Mouse (Mus musculus) forebrain, embryonic 16.5 days (tissue): Measurements from ENCODE around the gene Mrpl27. TPM values are rescaled to one million over a fixed set of nuclear protein-coding genes. Genes with fewer than 3 reads are reported as not detected.

Experiments
- ATAC-seq: fragments of 200-750 bp; cut with Nextera tagmentation; 2 replicates; pipeline ENCODE4 v1.8.0; 2017; ENCODE audit warnings: mild to moderate bottlenecking, moderate library complexity
- H3K27ac ChIP-seq: fragments of 300-500 bp; sonication (generic); 2 replicates; pipeline ENCODE4 v1.5.1; 2014; ENCODE audit warnings: low read length, control low read depth
- H3K27me3 ChIP-seq: fragments of 300-500 bp; sonication (generic); replicated peaks from 2 replicates; pipeline ENCODE4 v1.6.1; 2014; ENCODE audit warnings: low read length; ENCODE audit not compliant: control insufficient read depth, insufficient read depth
- H3K36me3 ChIP-seq: fragments of 300-500 bp; sonication (generic); 2 replicates; pipeline ENCODE4 v1.6.1; 2014; ENCODE audit not compliant: control insufficient read depth, insufficient read depth
- H3K4me1 ChIP-seq: fragments of 300-500 bp; sonication (generic); replicated peaks from 2 replicates; pipeline ENCODE4 v1.6.1; 2014; ENCODE audit warnings: low read length; ENCODE audit not compliant: control insufficient read depth, insufficient read depth
- H3K4me2 ChIP-seq: fragments of 300-500 bp; sonication (generic); 2 replicates; pipeline ENCODE4 v1.6.1; 2014; ENCODE audit warnings: mild to moderate bottlenecking, low read length, control low read depth
- H3K4me3 ChIP-seq: fragments of 300-500 bp; sonication (generic); replicated peaks from 2 replicates; pipeline ENCODE4 v1.5.1; 2014; ENCODE audit warnings: mild to moderate bottlenecking, low read length, control low read depth
- H3K9ac ChIP-seq: fragments of 300-500 bp; sonication (generic); replicated peaks from 2 replicates; pipeline ENCODE4 v1.6.1; 2014; ENCODE audit warnings: low read depth, low read length, control low read depth
- H3K9me3 ChIP-seq: fragments of 300-500 bp; sonication (generic); 2 replicates; pipeline ENCODE4 v1.6.1; 2016; ENCODE audit warnings: low read length; ENCODE audit not compliant: control insufficient read depth
- WGBS: fragments of 180-500 bp; shearing (Covaris S2); extraction: QIAGEN DNeasy Blood & Tissue Kit; methylation state at CpG from one replicate; pipeline ENCODE4 v1.1.7; 2014; 5-methylcytosine and 5-hydroxymethylcytosine counted together
- polyA plus RNA-seq: library from polyadenylated mRNA; unstranded; fragments of >200 nt; fragmentation: Nextera tagmentation; extraction: Ambion mirVana; gene quantifications from 2 replicates; pipeline ENCODE4 v1.2.1, GENCODE M21; 2015

Mrpl27 gene
- polyA plus RNA-seq, 1 experiment from 2014 or later, result 114 TPM

DNA sequence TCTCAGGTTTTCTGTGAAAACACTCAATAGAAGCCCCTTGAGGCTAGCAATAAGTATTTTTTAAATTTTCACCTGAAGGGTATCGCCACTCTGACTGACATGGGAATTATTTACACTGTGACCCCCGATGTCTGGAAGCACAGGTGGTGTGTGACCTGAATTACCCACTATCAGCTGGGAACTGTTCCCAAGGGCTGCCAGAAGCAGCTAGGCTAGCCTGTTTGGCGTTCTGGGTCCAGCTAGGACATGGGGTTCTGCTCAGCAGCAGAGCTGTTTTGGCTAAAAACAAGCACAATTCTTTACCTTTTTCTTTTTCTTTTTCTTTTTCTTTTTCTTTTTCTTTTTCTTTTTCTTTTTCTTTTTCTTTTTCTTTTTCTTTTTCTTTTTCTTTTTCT lies 48.6 kb downstream of the Mrpl27 start:
- Histone ChIP-seq H3K9ac (no peak overlapping the region), H3K27me3 (no peaks in the 10 kb centered on the region), H3K4me2 (no peak overlapping the region), H3K4me3 (no peak overlapping the region), H3K9me3 (no peaks in the 10 kb centered on the region), H3K36me3 (no peaks in the 10 kb centered on the region), H3K27ac (no peak overlapping the region), H3K4me1 (peaks cover 4% of the 10 kb centered on the region; the same call in 1 of the 2 replicates)
- 70% methylated on average over 3 of the region's 3 CpGs for WGBS
- ATAC-seq, result no peak

DNA sequence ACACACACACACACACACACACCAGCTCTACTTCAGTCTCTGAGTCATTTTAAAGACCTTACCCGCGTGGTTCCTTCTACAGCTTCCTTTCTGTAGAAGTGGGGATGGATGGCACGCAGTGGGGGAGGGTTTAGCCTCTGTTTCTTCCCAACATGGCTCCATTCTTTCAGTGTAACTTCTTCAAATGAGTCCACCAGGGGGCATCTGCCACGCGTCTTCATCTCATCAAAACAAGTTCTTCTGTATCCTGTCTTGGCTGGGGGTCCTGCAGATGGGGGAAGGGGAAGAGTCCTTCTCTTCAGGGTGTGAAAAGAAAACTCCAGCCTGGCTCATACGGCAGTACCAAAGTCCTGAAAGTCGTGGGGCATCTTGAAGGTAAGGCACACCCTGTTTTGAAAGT lies 50.5 kb downstream of the Mrpl27 start:
- H3K4me3 ChIP-seq, result no peak overlapping the region
- no peak overlapping the region for H3K27ac ChIP-seq
- no peaks in the 10 kb centered on the region for H3K9me3 ChIP-seq
- H3K36me3 ChIP-seq, result no peaks in the 10 kb centered on the region
- no peak for ATAC-seq
- no peaks in the 10 kb centered on the region for H3K27me3 ChIP-seq
- H3K4me1 ChIP-seq, result peaks cover 4% of the 10 kb centered on the region; the same call in 1 of the 2 replicates
- H3K9ac ChIP-seq, result no peak overlapping the region
- WGBS, result 34% methylated on average over 7 of the region's 7 CpGs
- H3K4me2 ChIP-seq, result no peak overlapping the region

DNA sequence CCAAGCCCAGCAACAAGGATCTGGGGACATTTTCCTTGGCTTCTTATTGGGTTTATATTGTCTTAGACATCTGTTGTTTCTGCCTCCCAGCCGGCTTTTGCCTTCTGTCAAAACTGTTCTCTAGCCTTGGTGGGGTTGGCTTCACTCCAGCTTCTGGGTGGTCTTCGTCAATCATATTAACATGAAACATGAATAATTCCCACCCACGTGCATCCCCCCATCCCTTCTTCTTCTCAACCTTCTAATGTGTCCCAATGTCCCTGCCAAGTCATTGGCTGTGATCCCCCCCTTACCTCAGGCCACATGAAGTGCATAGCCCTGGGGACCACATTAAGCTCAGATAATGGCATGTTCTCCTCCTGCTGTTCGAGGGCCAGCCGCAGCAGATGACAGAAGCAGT lies 50.9 kb downstream of the Mrpl27 start, which contains the start of gene Gm11541:
Gene Gm11541, minus strand, starts transcription at position 28 of the 400 bp plus-strand sequence.
- H3K36me3 ChIP-seq, result no peaks in the 10 kb centered on the region
- H3K9ac ChIP-seq, result no peak within 1 kb of the TSS
- H3K4me3 ChIP-seq, result no peak within 1 kb of the TSS
- no peak within 1 kb of the TSS for H3K4me2 ChIP-seq
- H3K27me3 ChIP-seq, result no peaks in the 10 kb centered on the region
- H3K4me1 ChIP-seq, result peaks cover 4% of the 10 kb centered on the region; the same call in 1 of the 2 replicates
- 51% methylated on average over 5 of the region's 5 CpGs for WGBS
- no peak for ATAC-seq
- H3K9me3 ChIP-seq, result no peaks in the 10 kb centered on the region
- no peak within 1 kb of the TSS for H3K27ac ChIP-seq

Other genes with a start within 250 kb of the Mrpl27 start
- gene Cacna1g, start 179.6 kb upstream of the Mrpl27 start, polyA plus RNA-seq, result 5.4 and 12.1 TPM in 2 replicates
- gene Spata20, start 167.6 kb upstream of the Mrpl27 start, polyA plus RNA-seq, result 0.38 and 0.48 TPM in 2 replicates
- 0.26 and 0.35 TPM in 2 replicates for gene Epn3, start 153.8 kb upstream of the Mrpl27 start, polyA plus RNA-seq
- 1.9 and 2.6 TPM in 2 replicates for gene Mycbpap, start 132.0 kb upstream of the Mrpl27 start, polyA plus RNA-seq
- 6.6 and 6.7 TPM in 2 replicates for gene Rsad1, start 104.5 kb upstream of the Mrpl27 start, polyA plus RNA-seq
- gene Chad, start 88.7 kb upstream of the Mrpl27 start, polyA plus RNA-seq, result 0.24 and 0.52 TPM in 2 replicates
- 0.98 and 1.2 TPM in 2 replicates for gene Acsf2, start 51.9 kb upstream of the Mrpl27 start, polyA plus RNA-seq
- 162 and 166 TPM in 2 replicates for gene Lrrc59, start 24.0 kb upstream of the Mrpl27 start, polyA plus RNA-seq
- 8.2 and 8.9 TPM in 2 replicates for gene Eme1, start 197 bp downstream of the Mrpl27 start, polyA plus RNA-seq
- gene Xylt2, start 23.7 kb downstream of the Mrpl27 start, polyA plus RNA-seq, result 8.1 and 8.2 TPM in 2 replicates
- gene Gm11541, start 50.7 kb downstream of the Mrpl27 start, polyA plus RNA-seq, result not detected in 2 replicates
- gene Cdc34b, start 88.0 kb downstream of the Mrpl27 start, polyA plus RNA-seq, result not detected in 2 replicates
- not detected in 2 replicates for gene Tmem92, start 128.9 kb downstream of the Mrpl27 start, polyA plus RNA-seq